Mouse (Mus musculus): ENCODE data around the gene Hivep3. TPM values are rescaled to one million over a fixed set of nuclear protein-coding genes. Genes with fewer than 3 reads are reported as not detected.

Gene Hivep3
- polyA plus RNA-seq, 1 experiment from 2014 or later, result 5.7 TPM

DNA sequence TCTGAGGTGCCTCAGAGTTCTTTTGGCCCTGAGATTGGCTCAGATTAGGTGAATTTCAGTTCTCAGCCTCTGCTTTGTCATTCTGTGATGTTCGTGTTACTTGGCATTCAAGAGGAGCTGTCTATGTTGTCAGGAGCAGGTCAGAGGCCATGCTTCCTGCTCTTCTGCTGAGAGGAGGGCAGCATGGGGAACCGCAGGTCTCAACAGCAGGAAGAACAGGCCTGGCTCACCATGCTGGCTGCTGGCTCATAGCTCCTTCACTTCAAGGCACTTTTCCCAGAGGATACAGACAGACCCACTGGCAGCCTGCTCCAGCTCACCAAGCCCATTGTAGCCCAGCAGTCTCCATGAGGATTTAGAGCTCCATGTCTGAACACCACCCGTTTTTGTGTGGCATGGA, 109.7 kb downstream of the Hivep3 start:
- no peak for DNase-seq (ENCODE audit: low spot score)
- ATAC-seq (ENCODE audit: insufficient read depth, low FRiP score, low TSS enrichment), result no peak
- H3K9me3 ChIP-seq (ENCODE audit: control insufficient read depth, low read length), result no peaks in the 10 kb centered on the region
- no peaks in the 10 kb centered on the region for H3K4me1 ChIP-seq (ENCODE audit: control insufficient read depth, insufficient read depth, low read length)
- no peaks in the 10 kb centered on the region for H3K36me3 ChIP-seq (ENCODE audit: control insufficient read depth, insufficient read depth, low read length)
- H3K4me3 ChIP-seq (ENCODE audit: low read depth, low read length), result no peak overlapping the region
- WGBS, result 65% methylated on average over 3 of the region's 3 CpGs
- no peak overlapping the region for H3K4me2 ChIP-seq (ENCODE audit: low read depth)
- no peak overlapping the region for H3K27ac ChIP-seq (ENCODE audit: low read depth, low read length)
- no peak overlapping the region for H3K9ac ChIP-seq (ENCODE audit: low read length)
- no peaks in the 10 kb centered on the region for H3K27me3 ChIP-seq (ENCODE audit: control insufficient read depth, insufficient read depth, low read length)

GRCm38 (mm10) chr4:119844267-119844666, 110.7 kb downstream of the Hivep3 start:
- H3K4me1 ChIP-seq (ENCODE audit: control insufficient read depth, insufficient read depth, low read length), result no peaks in the 10 kb centered on the region
- no peak overlapping the region for H3K4me3 ChIP-seq (ENCODE audit: low read depth, low read length)
- ATAC-seq (ENCODE audit: insufficient read depth, low FRiP score, low TSS enrichment) (no peak), DNase-seq (ENCODE audit: low spot score) (no peak)
- 82% methylated on average over 3 of the region's 3 CpGs for WGBS
- H3K36me3 ChIP-seq (ENCODE audit: control insufficient read depth, insufficient read depth, low read length), result no peaks in the 10 kb centered on the region
- H3K27me3 ChIP-seq (ENCODE audit: control insufficient read depth, insufficient read depth, low read length), result no peaks in the 10 kb centered on the region
- H3K9me3 ChIP-seq (ENCODE audit: control insufficient read depth, low read length), result no peaks in the 10 kb centered on the region
- H3K9ac ChIP-seq (ENCODE audit: low read length), result no peak overlapping the region
- no peak overlapping the region for H3K27ac ChIP-seq (ENCODE audit: low read depth, low read length)
- H3K4me2 ChIP-seq (ENCODE audit: low read depth), result no peak overlapping the region

- Histone ChIP-seq H3K36me3 (ENCODE audit: control insufficient read depth, insufficient read depth, low read length) (no peaks in the 10 kb centered on the region), H3K9ac (ENCODE audit: low read length) (no peak overlapping the region), H3K4me3 (ENCODE audit: low read depth, low read length) (no peak overlapping the region), H3K27ac (ENCODE audit: low read depth, low read length) (no peak overlapping the region), H3K9me3 (ENCODE audit: control insufficient read depth, low read length) (no peaks in the 10 kb centered on the region), H3K4me2 (ENCODE audit: low read depth) (no peak overlapping the region), H3K27me3 (ENCODE audit: control insufficient read depth, insufficient read depth, low read length) (no peaks in the 10 kb centered on the region), H3K4me1 (ENCODE audit: control insufficient read depth, insufficient read depth, low read length) (no peaks in the 10 kb centered on the region)
- 68% methylated on average over 3 of the region's 3 CpGs for WGBS
- ATAC-seq (ENCODE audit: insufficient read depth, low FRiP score, low TSS enrichment), result no peak
- no peak for DNase-seq (ENCODE audit: low spot score)
Measured at GRCm38 (mm10) chr4:119845596-119846161, 112.1 kb downstream of the Hivep3 start.

DNA sequence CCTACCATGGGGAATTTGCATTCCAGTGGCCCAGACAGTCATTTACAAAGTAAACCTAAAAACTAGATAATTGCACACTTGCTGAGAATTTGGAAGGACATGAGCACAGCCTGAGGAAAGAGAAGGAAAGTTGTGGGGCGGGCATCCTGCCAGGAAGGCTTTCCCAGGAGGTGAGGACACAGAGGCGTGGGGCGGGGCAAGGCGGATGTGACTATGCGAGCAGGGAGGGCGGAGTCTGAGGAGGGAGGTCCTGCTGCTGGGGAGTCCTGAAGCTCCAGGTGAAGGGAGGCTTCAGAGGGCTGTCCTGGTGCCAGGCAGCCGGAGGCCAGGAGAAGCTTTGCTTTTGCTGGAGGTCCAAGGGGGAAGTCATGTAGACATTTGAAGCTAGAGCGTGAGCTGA, 118.9 kb downstream of the Hivep3 start:
- DNase-seq (ENCODE audit: low spot score) (no peak), ATAC-seq (ENCODE audit: insufficient read depth, low FRiP score, low TSS enrichment) (no peak)
- Histone ChIP-seq H3K9me3 (ENCODE audit: control insufficient read depth, low read length) (no peaks in the 10 kb centered on the region), H3K36me3 (ENCODE audit: control insufficient read depth, insufficient read depth, low read length) (no peaks in the 10 kb centered on the region), H3K9ac (ENCODE audit: low read length) (no peak overlapping the region), H3K27ac (ENCODE audit: low read depth, low read length) (no peak overlapping the region), H3K4me2 (ENCODE audit: low read depth) (no peak overlapping the region), H3K27me3 (ENCODE audit: control insufficient read depth, insufficient read depth, low read length) (no peaks in the 10 kb centered on the region), H3K4me1 (ENCODE audit: control insufficient read depth, insufficient read depth, low read length) (no peaks in the 10 kb centered on the region), H3K4me3 (ENCODE audit: low read depth, low read length) (no peak overlapping the region)
- 64% methylated on average over 8 of the region's 8 CpGs for WGBS

DNA sequence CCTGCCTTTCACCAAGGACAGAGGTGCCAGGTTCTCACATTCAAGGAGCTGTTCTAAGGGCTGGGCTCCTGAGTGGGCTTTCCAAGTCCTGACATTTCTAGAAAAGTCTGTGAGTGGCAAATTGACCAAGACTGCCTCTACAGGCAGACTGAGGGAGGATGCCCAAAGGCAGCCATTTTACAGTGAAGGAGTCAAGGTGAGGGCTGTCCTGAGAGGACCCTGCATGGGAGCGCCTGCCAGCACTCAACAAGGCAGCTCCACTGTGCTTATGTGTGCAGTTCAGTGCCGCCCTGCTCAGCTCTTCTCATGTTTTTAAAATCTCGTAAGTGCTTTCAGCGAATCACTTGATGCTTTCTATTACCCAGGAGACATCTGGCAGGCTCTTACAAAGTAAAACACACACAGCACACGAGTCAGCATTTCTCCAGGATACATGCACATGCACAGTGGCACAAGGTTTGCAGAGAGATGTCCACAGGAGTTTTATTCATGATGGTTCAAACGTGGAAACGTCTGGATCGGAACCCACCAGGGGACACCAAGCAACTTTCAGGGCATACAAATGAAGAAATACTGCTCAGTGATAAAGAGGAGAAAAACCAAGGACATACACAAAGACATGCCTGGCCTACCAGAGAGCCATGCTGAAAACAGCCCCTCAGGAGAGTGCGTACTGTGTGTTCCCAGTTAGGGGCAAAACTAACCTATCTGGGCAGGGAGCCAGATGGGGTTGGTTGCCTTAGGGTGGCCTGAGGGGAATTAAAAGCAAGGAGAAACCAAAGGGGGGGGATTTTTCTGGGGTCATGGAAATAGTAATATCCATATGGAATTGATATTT, 120.9 kb downstream of the Hivep3 start:
- Histone ChIP-seq H3K36me3 (ENCODE audit: control insufficient read depth, insufficient read depth, low read length) (no peaks in the 10 kb centered on the region), H3K27me3 (ENCODE audit: control insufficient read depth, insufficient read depth, low read length) (no peaks in the 10 kb centered on the region), H3K4me3 (ENCODE audit: low read depth, low read length) (no peak overlapping the region), H3K9ac (ENCODE audit: low read length) (no peak overlapping the region), H3K4me2 (ENCODE audit: low read depth) (no peak overlapping the region), H3K4me1 (ENCODE audit: control insufficient read depth, insufficient read depth, low read length) (no peaks in the 10 kb centered on the region), H3K27ac (ENCODE audit: low read depth, low read length) (no peak overlapping the region), H3K9me3 (ENCODE audit: control insufficient read depth, low read length) (no peaks in the 10 kb centered on the region)
- ATAC-seq (ENCODE audit: insufficient read depth, low FRiP score, low TSS enrichment) (no peak), DNase-seq (ENCODE audit: low spot score) (no peak)
- 72% methylated on average over 9 of the region's 9 CpGs for WGBS

GRCm38 (mm10) chr4:119859454-119859853, 125.9 kb downstream of the Hivep3 start:
- H3K9ac ChIP-seq (ENCODE audit: low read length), result no peak overlapping the region
- 79% methylated on average over 4 of the region's 4 CpGs for WGBS
- H3K27me3 ChIP-seq (ENCODE audit: control insufficient read depth, insufficient read depth, low read length), result no peaks in the 10 kb centered on the region
- DNase-seq (ENCODE audit: low spot score) (no peak), ATAC-seq (ENCODE audit: insufficient read depth, low FRiP score, low TSS enrichment) (no peak)
- no peak overlapping the region for H3K4me2 ChIP-seq (ENCODE audit: low read depth)
- no peaks in the 10 kb centered on the region for H3K36me3 ChIP-seq (ENCODE audit: control insufficient read depth, insufficient read depth, low read length)
- H3K4me3 ChIP-seq (ENCODE audit: low read depth, low read length), result no peak overlapping the region
- no peaks in the 10 kb centered on the region for H3K9me3 ChIP-seq (ENCODE audit: control insufficient read depth, low read length)
- H3K27ac ChIP-seq (ENCODE audit: low read depth, low read length), result no peak overlapping the region
- H3K4me1 ChIP-seq (ENCODE audit: control insufficient read depth, insufficient read depth, low read length), result no peaks in the 10 kb centered on the region

DNA sequence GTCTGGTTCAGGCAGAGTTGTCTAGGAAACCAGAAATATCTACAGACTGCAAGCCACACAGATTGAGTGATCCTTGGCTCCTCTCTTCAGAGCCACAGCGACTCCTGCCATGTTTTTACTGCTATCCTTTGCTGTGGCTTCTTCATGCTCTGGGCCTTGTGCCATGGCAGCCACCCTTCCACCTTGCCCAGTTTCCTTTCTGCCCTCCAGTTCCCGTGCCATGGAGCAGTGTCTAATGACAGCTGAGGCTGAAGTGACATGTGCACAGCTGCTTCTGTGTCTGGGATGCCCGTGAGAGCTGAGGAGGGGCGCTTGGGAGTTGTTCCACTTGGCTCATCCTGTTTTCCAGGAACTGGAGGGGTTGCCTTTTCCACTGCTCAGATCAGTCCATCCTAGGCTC, 127.4 kb downstream of the Hivep3 start:
- DNase-seq (ENCODE audit: low spot score) (no peak), ATAC-seq (ENCODE audit: insufficient read depth, low FRiP score, low TSS enrichment) (no peak)
- 79% methylated on average over 4 of the region's 4 CpGs for WGBS

DNA sequence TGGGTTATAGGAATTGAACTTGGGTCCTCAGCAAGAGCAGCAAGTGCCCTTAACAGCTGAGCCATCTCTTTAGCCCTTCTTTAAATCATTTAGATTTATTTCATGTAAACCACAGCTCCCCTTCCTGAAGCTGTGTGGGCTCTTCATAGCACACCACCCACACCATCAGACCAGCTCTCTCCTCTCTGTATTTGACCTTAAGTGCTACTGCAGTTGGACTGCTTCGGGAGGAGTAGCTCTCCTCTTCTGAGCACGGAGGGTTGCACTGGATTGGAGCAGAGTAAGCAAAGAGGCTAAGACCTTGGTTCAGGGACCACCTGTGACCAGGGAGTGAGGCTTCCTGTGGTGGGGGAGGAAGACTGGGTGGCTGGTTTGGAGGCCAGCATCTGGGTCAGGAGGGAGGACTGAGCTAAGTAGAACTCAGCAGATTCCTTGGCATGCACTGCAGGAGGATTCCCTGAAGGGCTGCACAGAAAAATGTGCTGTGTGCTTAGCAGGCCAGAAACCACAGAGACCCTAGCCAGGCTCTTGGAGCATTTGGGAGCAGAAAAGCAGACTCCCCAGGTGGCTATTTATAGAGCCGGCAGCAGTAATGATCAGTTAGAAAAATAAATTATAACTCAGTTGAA, 132.4 kb downstream of the Hivep3 start:
- H3K4me2 ChIP-seq (ENCODE audit: low read depth), result no peak overlapping the region

More for the DNA sequence above, 127.4 kb downstream of the Hivep3 start:
- Histone ChIP-seq H3K36me3 (ENCODE audit: control insufficient read depth, insufficient read depth, low read length) (no peaks in the 10 kb centered on the region), H3K9me3 (ENCODE audit: control insufficient read depth, low read length) (no peaks in the 10 kb centered on the region), H3K4me1 (ENCODE audit: control insufficient read depth, insufficient read depth, low read length) (no peaks in the 10 kb centered on the region), H3K4me3 (ENCODE audit: low read depth, low read length) (no peak overlapping the region), H3K4me2 (ENCODE audit: low read depth) (no peak overlapping the region), H3K27me3 (ENCODE audit: control insufficient read depth, insufficient read depth, low read length) (no peaks in the 10 kb centered on the region), H3K9ac (ENCODE audit: low read length) (no peak overlapping the region), H3K27ac (ENCODE audit: low read depth, low read length) (no peak overlapping the region)

DNA sequence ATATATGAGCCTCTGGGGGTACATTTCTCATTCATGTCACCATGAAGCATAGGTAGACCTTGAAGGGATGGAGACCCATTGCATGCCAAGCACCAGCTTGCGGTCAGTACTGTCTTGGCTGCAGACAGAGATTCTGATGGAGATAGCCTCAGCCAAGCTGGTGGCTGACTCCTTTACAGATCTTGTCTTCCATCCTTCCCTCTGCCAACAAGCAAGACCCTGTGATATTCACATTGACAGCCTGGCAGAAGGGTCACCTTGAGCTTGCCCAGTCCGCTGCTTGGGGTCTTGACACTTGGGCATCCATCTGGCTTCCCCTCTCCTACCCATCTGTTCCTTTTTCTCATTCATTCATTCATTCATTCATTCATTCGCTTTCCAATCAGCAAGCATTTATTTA, 133.5 kb downstream of the Hivep3 start:
- no peak for ATAC-seq (ENCODE audit: insufficient read depth, low FRiP score, low TSS enrichment)

More for the DNA sequence above, 132.4 kb downstream of the Hivep3 start:
- no peak for DNase-seq (ENCODE audit: low spot score)
- no peak for ATAC-seq (ENCODE audit: insufficient read depth, low FRiP score, low TSS enrichment)
- Histone ChIP-seq H3K4me1 (ENCODE audit: control insufficient read depth, insufficient read depth, low read length) (no peaks in the 10 kb centered on the region), H3K9ac (ENCODE audit: low read length) (no peak overlapping the region), H3K9me3 (ENCODE audit: control insufficient read depth, low read length) (no peaks in the 10 kb centered on the region), H3K36me3 (ENCODE audit: control insufficient read depth, insufficient read depth, low read length) (no peaks in the 10 kb centered on the region), H3K27ac (ENCODE audit: low read depth, low read length) (no peak overlapping the region), H3K4me3 (ENCODE audit: low read depth, low read length) (no peak overlapping the region), H3K27me3 (ENCODE audit: control insufficient read depth, insufficient read depth, low read length) (no peaks in the 10 kb centered on the region)
- WGBS, result 65% methylated on average over 3 of the region's 3 CpGs

More for the DNA sequence above, 133.5 kb downstream of the Hivep3 start:
- Histone ChIP-seq H3K4me1 (ENCODE audit: control insufficient read depth, insufficient read depth, low read length) (no peaks in the 10 kb centered on the region), H3K9me3 (ENCODE audit: control insufficient read depth, low read length) (no peaks in the 10 kb centered on the region), H3K36me3 (ENCODE audit: control insufficient read depth, insufficient read depth, low read length) (no peaks in the 10 kb centered on the region), H3K4me3 (ENCODE audit: low read depth, low read length) (no peak overlapping the region), H3K9ac (ENCODE audit: low read length) (no peak overlapping the region), H3K27ac (ENCODE audit: low read depth, low read length) (no peak overlapping the region), H3K27me3 (ENCODE audit: control insufficient read depth, insufficient read depth, low read length) (no peaks in the 10 kb centered on the region), H3K4me2 (ENCODE audit: low read depth) (no peak overlapping the region)
- WGBS, result 92% methylated on average over 3 of the region's 3 CpGs
- DNase-seq (ENCODE audit: low spot score), result no peak
